Mouse (Mus musculus) kidney, postnatal 0 days (tissue): ENCODE results near the gene Krt76. TPM values are rescaled to one million over a fixed set of nuclear protein-coding genes. Genes with fewer than 3 reads are reported as not detected.

Source experiments
- ATAC-seq: fragments of 200-750 bp; cut with Nextera tagmentation; replicated peaks from 2 replicates; pipeline ENCODE4 v1.8.0; 2017; ENCODE audit warnings: low read depth, moderate number of reproducible peaks, moderate TSS enrichment, moderate library complexity; ENCODE audit not compliant: low FRiP score
- DNase-seq: peaks from one replicate; pipeline ENCODE4 v3.0.0-alpha.2; 2016; ENCODE audit warnings: low spot score
- H3K27ac ChIP-seq: fragments of 300-500 bp; sonication (generic); 2 replicates; pipeline ENCODE4 v1.5.1; 2014; ENCODE audit warnings: mild to moderate bottlenecking
- H3K27me3 ChIP-seq: fragments of 300-500 bp; sonication (generic); 2 replicates; pipeline ENCODE4 v1.6.1; 2014; ENCODE audit warnings: low read length, mixed read lengths; ENCODE audit not compliant: insufficient read depth
- H3K36me3 ChIP-seq: fragments of 300-500 bp; sonication (generic); 2 replicates; pipeline ENCODE4 v1.6.1; 2014; ENCODE audit warnings: low read length, mixed read lengths; ENCODE audit not compliant: insufficient read depth
- H3K4me1 ChIP-seq: fragments of 300-500 bp; sonication (generic); replicated peaks from 2 replicates; pipeline ENCODE4 v1.6.1; 2014; ENCODE audit warnings: antibody characterized with exemption, low read length, mixed read lengths; ENCODE audit not compliant: insufficient read depth
- H3K4me2 ChIP-seq: fragments of 300-500 bp; sonication (generic); 2 replicates; pipeline ENCODE4 v1.6.1; 2014; ENCODE audit warnings: mild to moderate bottlenecking, low read length, moderate library complexity, mixed read lengths
- H3K4me3 ChIP-seq: fragments of 300-500 bp; sonication (generic); replicated peaks from 2 replicates; pipeline ENCODE4 v1.5.1; 2014; ENCODE audit warnings: low read depth, low read length
- H3K9ac ChIP-seq: fragments of 300-500 bp; sonication (generic); 2 replicates; pipeline ENCODE4 v1.6.1; 2014; ENCODE audit warnings: low read depth, low read length
- H3K9me3 ChIP-seq: fragments of 300-500 bp; sonication (generic); replicated peaks from 2 replicates; pipeline ENCODE4 v1.6.1; 2016; ENCODE audit warnings: low read length, inconsistent platforms, mixed read lengths
- CTCF ChIP-seq: IDR thresholded peaks from 2 replicates; pipeline ENCODE4 v1.5.1; 2016; ENCODE audit warnings: antibody characterized with exemption, low read depth, mild to moderate bottlenecking, moderate library complexity
- WGBS: fragments of 180-500 bp; shearing (Covaris S2); extraction: QIAGEN DNeasy Blood & Tissue Kit; methylation state at CpG from one replicate; pipeline ENCODE4 v1.1.7; 2014; 5-methylcytosine and 5-hydroxymethylcytosine counted together
- polyA plus RNA-seq: library from polyadenylated mRNA; unstranded; fragments of >200 nt; fragmentation: Nextera tagmentation; extraction: Ambion mirVana; gene quantifications from 2 replicates; pipeline ENCODE4 v1.2.1, GENCODE M21; 2015

Gene Krt76
- polyA plus RNA-seq, 1 experiment from 2014 or later = not detected

DNA sequence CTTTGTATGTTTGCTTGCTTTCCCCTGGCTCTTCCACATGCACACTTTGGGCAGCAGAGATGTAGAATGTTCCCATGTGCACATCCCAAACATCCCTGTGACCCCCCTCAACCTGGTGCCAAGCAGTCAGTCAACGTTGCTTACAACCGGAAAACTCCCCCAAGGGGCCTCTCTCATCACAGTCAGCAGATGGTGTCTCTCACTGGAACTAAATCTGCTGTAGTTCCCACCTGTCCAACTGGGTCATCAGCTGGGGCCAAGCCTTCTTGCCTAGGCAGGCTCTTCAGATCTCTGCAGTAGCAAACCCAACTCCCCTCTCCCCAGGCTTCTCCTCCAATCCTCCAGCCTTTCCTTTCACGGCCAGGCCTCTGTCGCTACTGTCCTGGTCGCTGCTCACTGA, 36.0 kb downstream of the Krt76 start:
- DNase-seq = no peak
- no peaks in the 10 kb centered on the region; the same call in 1 of the 2 replicates for H3K27me3 ChIP-seq

DNA sequence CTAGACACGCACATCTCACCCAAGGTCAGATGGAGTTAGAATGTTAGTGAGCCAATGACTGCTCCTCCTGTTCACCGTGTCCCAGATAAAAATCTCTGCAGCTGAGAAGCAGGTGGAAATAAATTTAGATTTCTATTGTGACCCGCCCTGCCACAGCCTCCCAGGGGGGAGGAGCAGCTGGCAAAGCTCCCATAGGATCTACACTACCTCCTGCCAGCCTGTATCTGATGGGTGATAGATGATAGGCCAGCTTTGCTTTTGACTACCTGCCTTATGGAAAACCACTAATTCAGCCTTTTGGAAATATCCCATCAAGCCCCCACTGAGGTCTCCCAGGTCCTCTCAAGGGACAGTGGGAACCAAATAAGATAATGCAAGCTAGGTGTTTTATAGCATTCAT, 37.0 kb downstream of the Krt76 start:
- no peak overlapping the region for H3K27ac ChIP-seq
- no peaks in the 10 kb centered on the region; the same call in 1 of the 2 replicates for H3K27me3 ChIP-seq
- H3K36me3 ChIP-seq = no peaks in the 10 kb centered on the region
- no peaks in the 10 kb centered on the region for H3K9me3 ChIP-seq
- 67% methylated on average over 3 of the region's 3 CpGs for WGBS
- no peak for TF ChIP-seq CTCF
- no peaks in the 10 kb centered on the region for H3K4me1 ChIP-seq
- H3K9ac ChIP-seq = no peak overlapping the region
- DNase-seq (no peak), ATAC-seq (no peak)
- H3K4me3 ChIP-seq = no peak overlapping the region
- H3K4me2 ChIP-seq = no peak overlapping the region

More for the DNA sequence above, 36.0 kb downstream of the Krt76 start:
- no peak for TF ChIP-seq CTCF
- H3K9me3 ChIP-seq = no peaks in the 10 kb centered on the region
- no peaks in the 10 kb centered on the region for H3K4me1 ChIP-seq
- 32% methylated on average over 5 of the region's 5 CpGs for WGBS
- no peak overlapping the region for H3K4me3 ChIP-seq
- no peak overlapping the region for H3K27ac ChIP-seq
- no peak overlapping the region for H3K4me2 ChIP-seq
- no peaks in the 10 kb centered on the region for H3K36me3 ChIP-seq
- no peak for ATAC-seq
- H3K9ac ChIP-seq = no peak overlapping the region

DNA sequence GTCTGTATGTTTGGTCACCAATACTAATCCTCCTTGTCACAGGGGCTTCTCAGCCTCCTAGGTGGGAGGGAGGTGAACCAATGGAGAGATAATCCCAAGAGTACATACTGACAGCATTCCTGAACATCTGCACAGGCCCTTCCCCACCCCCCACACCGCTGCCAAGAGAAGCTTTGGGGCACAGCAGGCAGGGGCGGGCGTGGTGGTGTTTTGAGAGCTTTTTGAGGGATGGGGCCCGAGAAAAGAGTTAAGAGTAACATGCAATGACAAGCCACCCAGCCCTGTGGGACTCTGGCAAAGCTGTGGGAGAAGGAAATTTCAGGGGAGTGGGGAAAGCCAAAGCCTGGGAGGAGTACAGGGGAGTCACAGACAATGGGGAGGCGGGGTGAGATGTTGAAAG, 38.4 kb downstream of the Krt76 start:
- 26% methylated on average over 5 of the region's 5 CpGs for WGBS
- no peak for DNase-seq
- TF ChIP-seq CTCF = no peak
- no peak for ATAC-seq
- Histone ChIP-seq H3K4me3 (no peak overlapping the region), H3K4me2 (no peak overlapping the region), H3K27ac (no peak overlapping the region), H3K9ac (no peak overlapping the region), H3K9me3 (no peaks in the 10 kb centered on the region), H3K36me3 (no peaks in the 10 kb centered on the region), H3K4me1 (no peaks in the 10 kb centered on the region), H3K27me3 (no peaks in the 10 kb centered on the region; the same call in 1 of the 2 replicates)

DNA sequence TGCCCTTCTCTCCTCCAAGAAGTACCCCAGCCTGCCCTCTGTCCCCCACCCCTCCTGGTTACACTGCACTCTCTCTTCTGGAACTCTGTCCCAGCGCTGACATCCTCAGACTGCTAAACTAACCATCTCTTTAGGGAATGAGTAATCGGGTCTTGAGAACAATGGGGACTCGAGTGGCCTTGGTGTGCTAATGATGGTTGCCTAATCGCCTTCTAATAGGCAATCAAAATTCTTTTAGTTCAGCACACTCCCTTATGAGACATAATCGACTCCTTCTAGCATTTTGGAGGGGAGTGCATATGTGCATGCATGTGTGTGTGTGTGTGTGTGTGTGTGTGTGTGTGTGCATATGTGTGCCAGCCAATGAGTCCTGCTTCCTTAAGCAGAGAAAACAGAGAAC, 40.1 kb downstream of the Krt76 start:
- H3K27ac ChIP-seq = no peak overlapping the region
- 20% methylated on average over 5 of the region's 5 CpGs for WGBS
- H3K36me3 ChIP-seq = no peaks in the 10 kb centered on the region
- no peaks in the 10 kb centered on the region for H3K9me3 ChIP-seq
- TF ChIP-seq CTCF = no peak
- no peak overlapping the region for H3K4me2 ChIP-seq
- ATAC-seq = no peak
- no peak overlapping the region for H3K4me3 ChIP-seq
- no peaks in the 10 kb centered on the region; the same call in 1 of the 2 replicates for H3K27me3 ChIP-seq
- H3K4me1 ChIP-seq = no peaks in the 10 kb centered on the region
- DNase-seq = no peak
- no peak overlapping the region for H3K9ac ChIP-seq

DNA sequence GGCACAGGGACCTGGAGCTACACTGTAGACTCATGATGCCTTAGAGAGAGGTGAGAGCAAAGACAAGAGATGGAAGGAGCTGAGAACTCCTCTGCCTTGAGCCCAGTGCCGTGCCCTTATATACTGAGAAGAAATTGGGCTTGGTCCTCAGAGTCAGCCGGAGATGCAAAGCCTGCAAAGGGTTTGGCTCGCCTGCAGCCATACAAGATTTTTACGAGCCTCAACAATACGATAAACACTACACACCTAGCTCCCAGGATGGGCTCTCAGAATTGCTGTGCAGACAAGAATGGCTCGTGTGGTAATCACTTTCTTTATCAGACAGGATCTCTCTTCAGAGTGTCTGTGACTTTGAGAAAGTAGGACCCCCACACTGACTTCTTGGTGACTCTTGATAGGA, 42.0 kb downstream of the Krt76 start, which contains the start of gene Krt1:
Gene Krt1 (minus strand): TSS at position 101 of the 400 bp plus-strand sequence.
- Histone ChIP-seq H3K4me3 (no peak within 1 kb of the TSS), H3K27me3 (no peaks in the 10 kb centered on the region; the same call in 1 of the 2 replicates), H3K27ac (no peak within 1 kb of the TSS), H3K4me2 (no peak within 1 kb of the TSS), H3K36me3 (no peaks in the 10 kb centered on the region), H3K9ac (no peak within 1 kb of the TSS), H3K9me3 (no peaks in the 10 kb centered on the region), H3K4me1 (no peaks in the 10 kb centered on the region)
- DNase-seq (no peak), ATAC-seq (no peak)
- 73% methylated on average over 6 of the region's 6 CpGs for WGBS
- no peak for TF ChIP-seq CTCF

DNA sequence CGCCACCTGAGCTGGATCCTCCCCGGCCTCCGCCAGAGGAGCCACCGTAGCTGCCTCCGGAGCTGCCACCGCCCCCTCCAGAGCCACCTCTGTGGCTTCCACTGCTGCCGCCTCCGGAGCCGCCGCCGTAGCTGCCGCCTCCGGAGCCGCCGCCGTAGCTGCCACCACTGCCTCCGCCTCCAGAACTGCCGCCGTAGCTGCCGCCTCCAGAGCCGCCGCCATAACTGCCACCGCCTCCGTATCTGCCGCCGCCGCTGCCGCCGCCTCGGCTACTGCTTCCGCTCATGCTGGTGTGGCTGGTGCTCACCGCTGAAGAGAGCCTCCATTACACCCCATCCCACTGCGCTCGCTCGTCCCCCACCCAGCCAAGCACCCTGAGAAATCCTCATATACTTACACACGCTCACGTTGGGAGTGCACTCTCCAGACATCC, 46.7 kb downstream of the Krt76 start:
- Histone ChIP-seq H3K9me3 (no peaks in the 10 kb centered on the region), H3K4me2 (peak overlapping the region; percentile 91), H3K27ac (no peak overlapping the region), H3K4me1 (no peaks in the 10 kb centered on the region), H3K4me3 (peak overlapping the region; percentile 55), H3K27me3 (no peaks in the 10 kb centered on the region; the same call in 1 of the 2 replicates), H3K9ac (peak overlapping the region; percentile 58), H3K36me3 (no peaks in the 10 kb centered on the region)
- ATAC-seq = no peak
- peak; percentile 60 for DNase-seq
- TF ChIP-seq CTCF = no peak
- WGBS = 1% methylated on average over 36 of the region's 37 CpGs

DNA sequence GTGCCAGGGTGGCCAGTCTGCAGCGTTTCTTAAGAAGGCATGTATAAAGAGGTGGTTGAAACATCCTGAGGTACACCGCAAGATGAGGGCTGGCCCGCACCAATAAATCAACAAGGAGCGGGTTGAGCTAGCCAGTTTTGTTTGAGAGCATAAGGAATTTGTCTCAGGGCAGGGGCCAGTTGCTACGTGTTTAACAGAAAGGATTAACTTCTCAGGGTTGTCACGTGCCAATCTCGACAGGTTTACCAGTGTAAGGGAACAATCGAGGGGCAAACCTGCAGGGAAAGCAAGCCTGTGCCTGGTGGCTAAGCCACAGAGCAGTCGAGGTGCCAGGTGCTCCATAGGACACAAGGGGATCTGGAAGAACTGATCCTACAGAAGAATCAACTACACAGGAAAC, 49.5 kb downstream of the Krt76 start:
- 54% methylated on average over 9 of the region's 9 CpGs for WGBS

More for the DNA sequence above, 49.5 kb downstream of the Krt76 start:
- no peak overlapping the region for H3K27ac ChIP-seq
- H3K4me2 ChIP-seq = no peak overlapping the region
- no peak overlapping the region for H3K4me3 ChIP-seq
- ATAC-seq (no peak), DNase-seq (no peak)
- H3K27me3 ChIP-seq = no peaks in the 10 kb centered on the region; the same call in 1 of the 2 replicates
- TF ChIP-seq CTCF = no peak
- H3K36me3 ChIP-seq = no peaks in the 10 kb centered on the region
- H3K9me3 ChIP-seq = no peaks in the 10 kb centered on the region
- H3K4me1 ChIP-seq = no peaks in the 10 kb centered on the region
- H3K9ac ChIP-seq = no peak overlapping the region
